ENCODE assay signal across 25 mouse cellular contexts in genomic region chr5:150566971-150567370, GRCm38 (mm10). TPM values are rescaled to one million over a fixed set of nuclear protein-coding genes. Genes with fewer than 3 reads are reported as not detected.
DNase-seq lines count a peak whose midpoint lies in the region; ATAC-seq and TF ChIP-seq lines count a peak whose summit lies in the region.
"Had no signal": no experiment of that assay in that cellular context is flagged by ENCODE, and none has a peak within 500 bp of the region (broad histone marks: within the 10 kb centered on the region; RNA-seq: fewer than 3 reads in every experiment).

No protein-coding gene starts in this region.

- H3K4me2 ChIP-seq in lung, postnatal 0 days (replicated peaks; ENCODE audit: low read depth, low read length): no peak overlapping the region
- H3K4me2 ChIP-seq: embryonic facial prominence, embryonic 13.5 days; heart, embryonic 12.5 days; hindbrain, embryonic 15.5 days had no signal

- DNase-seq in heart, adult 11 months: peak; percentile 75
- DNase-seq in heart, adult 2 months: no peak
- DNase-seq in lung, adult 18-20 months: peak; percentile 49 to 70
- peak; percentile 78 for DNase-seq in lung, postnatal 0 days (ENCODE audit: low spot score)
- peak; percentile 67 for DNase-seq in lung, postnatal 36 days
- DNase-seq in layer of hippocampus, postnatal 14 days (ENCODE audit: low spot score in 2 of 2): no peak
- DNase-seq: adrenal gland, postnatal 10 days; cerebellum, adult 11-12 months; cerebellum, adult 9-10 months; cerebellum, postnatal 25 days; gastrocnemius, postnatal 36 days; heart, adult 18-20 months; heart, postnatal 36 days had no signal

- intact Hi-C loops in heart, adult 2 months (cut with DNase I): no loop called here

- peak; percentile 89 for ATAC-seq in lung, postnatal 0 days
- ATAC-seq in monocyte, adult 5-6 weeks (replicated peaks; ENCODE audit: insufficient number of reproducible peaks, low FRiP score, low TSS enrichment, poor library complexity, severe bottlenecking): no peak
- ATAC-seq: forebrain, embryonic 14.5 days had no signal

- H3K36me3 ChIP-seq in heart, adult 2 months (ENCODE audit: control insufficient read depth, insufficient read depth, low read length): no peaks in the 10 kb centered on the region
- no peaks in the 10 kb centered on the region for H3K36me3 ChIP-seq in lung, postnatal 0 days (ENCODE audit: insufficient read depth, low read length)

- no peak overlapping the region for H3K27ac ChIP-seq in heart, adult 2 months
- H3K27ac ChIP-seq in lung, postnatal 0 days (ENCODE audit: low read length): no peak overlapping the region
- H3K27ac ChIP-seq: embryonic facial prominence, embryonic 13.5 days; hindbrain, embryonic 15.5 days had no signal

- no peaks in the 10 kb centered on the region for H3K9me3 ChIP-seq in lung, postnatal 0 days (ENCODE audit: low read length)
- H3K9me3 ChIP-seq: embryonic facial prominence, embryonic 13.5 days; heart, embryonic 12.5 days; hindbrain, embryonic 15.5 days had no signal

- TF ChIP-seq POLR2A in heart, adult 2 months (IDR thresholded peaks at IDR 0.05; ENCODE audit: insufficient read depth, low read depth, low read length): no peak

- TF ChIP-seq CTCF in heart, adult 2 months (IDR thresholded peaks at IDR 0.05): no peak
- no peak for TF ChIP-seq CTCF in lung, postnatal 0 days (IDR thresholded peaks at IDR 0.05)

- no peak for TF ChIP-seq EP300 in heart, adult 2 months (IDR thresholded peaks at IDR 0.05; ENCODE audit: insufficient read depth, low read depth, low read length)
- no peak for TF ChIP-seq EP300 in lung, postnatal 0 days (IDR thresholded peaks at IDR 0.05)

- H3K27me3 ChIP-seq in heart, adult 2 months (ENCODE audit: control insufficient read depth, insufficient read depth, low read length): no peaks in the 10 kb centered on the region
- H3K27me3 ChIP-seq in lung, postnatal 0 days (replicated peaks; ENCODE audit: insufficient read depth, low read length): no peaks in the 10 kb centered on the region
- H3K27me3 ChIP-seq: embryonic facial prominence, embryonic 13.5 days; heart, embryonic 12.5 days; hindbrain, embryonic 15.5 days had no signal

- H3K4me3 ChIP-seq in heart, adult 2 months: no peak overlapping the region
- H3K4me3 ChIP-seq in lung, postnatal 0 days (ENCODE audit: low read depth, low read length): no peak overlapping the region
- H3K4me3 ChIP-seq: embryonic facial prominence, embryonic 13.5 days; heart, embryonic 12.5 days; hindbrain, embryonic 15.5 days had no signal

- no peaks in the 10 kb centered on the region for H3K4me1 ChIP-seq in heart, adult 2 months (ENCODE audit: control insufficient read depth, insufficient read depth, low read length)
- no peaks in the 10 kb centered on the region for H3K4me1 ChIP-seq in lung, postnatal 0 days (ENCODE audit: insufficient read depth, low read depth, low read length)
- H3K4me1 ChIP-seq: embryonic facial prominence, embryonic 13.5 days; heart, embryonic 12.5 days; hindbrain, embryonic 15.5 days had no signal

- 96% methylated on average over 5 of the region's 5 CpGs for WGBS in heart, adult 2 months
- 60% methylated on average over 5 of the region's 5 CpGs for WGBS in lung, postnatal 0 days

- no peaks in the 10 kb centered on the region for H3K79me2 ChIP-seq in heart, adult 2 months (replicated peaks; ENCODE audit: control insufficient read depth, insufficient read depth, low read length)

- no peak overlapping the region for H3K9ac ChIP-seq in heart, adult 2 months (ENCODE audit: low read depth, low read length)
- H3K9ac ChIP-seq in lung, postnatal 0 days (replicated peaks; ENCODE audit: low read depth): no peak overlapping the region
- H3K9ac ChIP-seq: embryonic facial prominence, embryonic 13.5 days; heart, embryonic 12.5 days; hindbrain, embryonic 15.5 days had no signal

RNA-seq across cellular contexts. Expression of gene N4bp2l1, which starts 30.0 kb away (rescaled TPM):
- total RNA-seq in heart, adult 2 months (2021): 1 to 10 TPM; 2.5 to 3.1 TPM
- 2.7 and 4.7 TPM in 2 replicates for polyA plus RNA-seq in heart, adult 2 months (2012; rRNA removed)
- 14.0 and 15.2 TPM in 2 replicates for polyA plus RNA-seq in lung, postnatal 0 days (2015; fragmentation: Nextera tagmentation; extraction: Ambion mirVana)
- 10 to 100 TPM; 34.3 to 42.6 TPM for total RNA-seq in layer of hippocampus, postnatal 14 days (2021)
- total RNA-seq in monocyte, adult 5-6 weeks (2017): 107 to 157 TPM (median 127 TPM) in 3 replicates

RNA-seq across cellular contexts. Expression of gene Brca2, which starts 44.5 kb away (rescaled TPM):
- total RNA-seq in heart, adult 2 months (2021): 1 to 10 TPM; 1.6 to 2.0 TPM
- polyA plus RNA-seq in heart, adult 2 months (2012; rRNA removed): 1.1 and 2.4 TPM in 2 replicates
- polyA plus RNA-seq in lung, postnatal 0 days (2015; fragmentation: Nextera tagmentation; extraction: Ambion mirVana): 5.3 and 6.5 TPM in 2 replicates
- total RNA-seq in layer of hippocampus, postnatal 14 days (2021): 1 to 10 TPM; 6.1 to 7.2 TPM
- 3.2 to 4.2 TPM (median 3.7 TPM) in 3 replicates for total RNA-seq in monocyte, adult 5-6 weeks (2017)

RNA-seq across cellular contexts. Expression of gene Zar1l, which starts 49.0 kb away (rescaled TPM):
- total RNA-seq in heart, adult 2 months (2021): not detected
- not detected in 2 replicates for polyA plus RNA-seq in heart, adult 2 months (2012; rRNA removed)
- polyA plus RNA-seq in lung, postnatal 0 days (2015; fragmentation: Nextera tagmentation; extraction: Ambion mirVana): not detected in 2 replicates
- not detected for total RNA-seq in layer of hippocampus, postnatal 14 days (2021)
- total RNA-seq in monocyte, adult 5-6 weeks (2017): not detected in 3 replicates
- total RNA-seq: adrenal gland, postnatal 10 days; adrenal gland, postnatal 4 days; gastrocnemius, adult 8-10 months; gastrocnemius, postnatal 36 days; heart, adult 18-20 months; heart, postnatal 36 days; MEL had no signal
- polyA plus RNA-seq: brain, embryonic 14.5 days; C2C12; embryonic facial prominence, embryonic 13.5 days; forebrain, embryonic 14.5 days; heart, embryonic 12.5 days; heart, embryonic 16.5 days; hindbrain, embryonic 11.5 days; hindbrain, embryonic 15.5 days had no signal

Comparison
In these comparisons a context has a peak if more than half of its experiments do, and no peak if none do; other contexts are left out.
1. DNase-seq: peak in heart, adult 11 months (single experiment), lung, adult 18-20 months (2 of 2), lung, postnatal 0 days (single experiment) and lung, postnatal 36 days (single experiment); none in heart, adult 2 months (0 of 2) and layer of hippocampus, postnatal 14 days (0 of 2).
2. RNA of gene N4bp2l1, which starts 30.0 kb away (total RNA-seq): 107 to 157 TPM in monocyte, adult 5-6 weeks and 34.3 to 42.6 TPM in layer of hippocampus, postnatal 14 days; 2.5 to 3.1 TPM in heart, adult 2 months; every median in the first group is over 4 times any median in the second.